Mouse (Mus musculus) adipose tissue, adult 10 weeks (tissue): ENCODE results near the gene Rala. TPM values are rescaled to one million over a fixed set of nuclear protein-coding genes. Genes with fewer than 3 reads are reported as not detected.

Source experiments
- polyA plus RNA-seq: library from polyadenylated mRNA; stranded (reverse); fragments of 350-450 nt; fragmentation: Illumina TruSeq; extraction: RNeasy Lipid Tissue Mini Kit (QIAGEN cat#74804); gene quantifications from one replicate; pipeline ENCODE4 v1.2.3, GENCODE M21; 2014; ENCODE audit warnings: low read depth, low replicate concordance

Gene Rala
- 32.1 TPM for polyA plus RNA-seq

GRCm38 (mm10) chr13:17944078-17944917, at the start of gene Rala:
Rala (minus strand) TSS chr13:17944239.

DNA sequence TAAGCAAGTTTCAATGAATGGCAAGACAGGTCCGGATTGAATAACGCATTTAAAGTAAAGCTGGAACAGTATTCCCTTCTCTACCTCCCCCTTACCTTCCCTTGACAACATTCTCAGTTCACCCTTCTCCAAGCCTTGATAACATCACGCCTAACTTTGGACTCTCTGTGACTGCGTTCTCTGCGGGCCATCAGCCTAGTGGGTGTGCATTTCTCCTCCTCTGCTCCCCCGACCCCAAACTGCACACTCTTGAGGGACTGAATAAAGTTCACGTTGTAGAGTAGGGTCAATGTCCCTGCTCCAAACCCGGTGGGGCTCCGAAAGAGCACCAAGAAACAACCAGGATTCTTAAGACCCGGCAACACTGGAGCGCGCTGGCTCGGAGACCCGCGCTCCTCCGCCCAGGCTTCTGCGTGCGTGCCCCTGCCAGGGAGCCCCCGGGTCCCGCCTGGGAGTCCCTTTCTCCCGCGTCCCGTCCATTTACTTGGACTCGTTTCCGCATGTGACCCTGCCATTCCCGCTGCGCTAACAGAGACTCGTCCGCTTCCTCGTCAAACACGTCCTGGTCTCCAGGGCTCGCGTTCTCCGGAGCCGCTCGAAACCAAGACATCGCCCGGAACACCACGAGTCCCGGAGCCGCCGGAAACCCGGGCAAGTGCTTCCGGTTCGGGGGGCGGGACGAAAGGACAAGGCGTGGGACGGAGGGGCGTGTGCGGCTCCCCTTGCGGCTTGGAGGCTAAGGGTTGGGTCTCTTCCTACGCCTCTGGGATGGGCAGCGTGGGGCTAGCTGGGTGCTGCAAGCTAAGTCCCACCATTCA, 48.9 kb upstream of the Rala start, which contains the start of gene Yae1d1:
Yae1d1 (minus strand) TSS at position 653 of the 818 bp plus-strand sequence.

Other genes with a start within 250 kb of the Rala start
- 27.4 TPM for gene Mplkip, start 249.0 kb downstream of the Rala start, polyA plus RNA-seq
- 9.9 TPM for gene Sugct, start 248.7 kb downstream of the Rala start, polyA plus RNA-seq
- gene Cdk13, start 139.1 kb downstream of the Rala start, polyA plus RNA-seq: 31.2 TPM
- gene Yae1d1, start 49.1 kb upstream of the Rala start, polyA plus RNA-seq: 16.6 TPM